Mouse (Mus musculus) cerebellum, adult 2 months (tissue): ENCODE data around the gene Prdm10.

Experiments used
- CTCF ChIP-seq: fragments of 200-500 bp; IDR thresholded peaks from 2 replicates; pipeline ENCODE4 v1.5.1; 2011; ENCODE audit warnings: low read depth, mild to moderate bottlenecking, control low read depth, low read length, moderate library complexity, borderline replicate concordance; ENCODE audit not compliant: insufficient read depth
- POLR2A ChIP-seq: fragments of 200-500 bp; IDR thresholded peaks from 2 replicates; pipeline ENCODE4 v1.6.1; 2011; ENCODE audit warnings: low read length, control low read depth, borderline replicate concordance; ENCODE audit not compliant: insufficient read depth

DNA sequence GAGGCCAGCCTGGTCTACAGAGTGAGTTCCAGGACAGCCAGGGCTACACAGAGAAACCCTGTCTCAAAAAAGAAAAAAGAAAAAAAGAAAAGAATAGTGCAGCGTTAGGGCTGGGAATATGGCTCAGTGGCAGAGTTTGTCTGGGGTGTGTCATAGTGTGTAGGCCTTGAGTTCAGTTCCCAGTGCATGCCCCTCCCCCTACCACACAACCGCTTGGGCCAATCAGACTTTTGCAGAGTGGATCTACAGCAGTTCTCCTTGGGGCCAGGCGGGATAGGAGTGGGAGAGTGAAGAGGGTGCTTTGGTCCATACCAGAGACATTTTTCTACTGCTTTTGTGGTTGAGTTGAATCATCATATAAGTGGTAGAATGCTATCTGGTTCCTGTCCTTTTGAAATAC is 3.6 kb downstream of the Prdm10 start:
- TF ChIP-seq CTCF (no peak), POLR2A (no peak)
